Mouse (Mus musculus) liver, adult 2 months (tissue): ENCODE data around the gene Spp2.

Experiments used
- CTCF ChIP-seq: fragments of 200-500 bp; IDR thresholded peaks from 2 replicates; pipeline ENCODE4 v1.5.1; 2011; ENCODE audit warnings: low read depth, low read length, control low read depth
- POLR2A ChIP-seq: fragments of 200-500 bp; IDR thresholded peaks from 2 replicates; pipeline ENCODE4 v1.6.1; 2011; ENCODE audit warnings: low read length, control low read depth; ENCODE audit not compliant: insufficient read depth; ENCODE audit errors: extremely low read depth

GRCm38 (mm10) chr1:88429413-88429812, 22.7 kb downstream of the Spp2 start:
- TF ChIP-seq CTCF (no peak), POLR2A (no peak)
